Mouse (Mus musculus) ES-E14 (cell line): Measurements from ENCODE around the gene Cdk1.

Experiments used
- CHD2 ChIP-seq: IDR thresholded peaks from 2 replicates; pipeline ENCODE4 v1.6.1; 2014; ENCODE audit warnings: mild to moderate bottlenecking, low read depth, low read length, inconsistent platforms
- HCFC1 ChIP-seq: IDR thresholded peaks from 2 replicates; pipeline ENCODE4 v1.6.1; 2012; ENCODE audit warnings: low read length, inconsistent platforms, borderline replicate concordance; ENCODE audit not compliant: insufficient read depth
- MAFK ChIP-seq: IDR thresholded peaks from 2 replicates; pipeline ENCODE4 v1.6.1; 2014; ENCODE audit warnings: mild to moderate bottlenecking, low read depth, low read length, inconsistent platforms; ENCODE audit not compliant: insufficient read depth
- ZC3H11A ChIP-seq: IDR thresholded peaks from 2 replicates; pipeline ENCODE4 v1.6.1; 2012; ENCODE audit warnings: low read depth, mild to moderate bottlenecking, inconsistent platforms, low read length, borderline replicate concordance
- ZNF384 ChIP-seq: IDR thresholded peaks from 2 replicates; pipeline ENCODE4 v1.6.1; 2012; ENCODE audit warnings: low read depth, low read length, inconsistent platforms

DNA sequence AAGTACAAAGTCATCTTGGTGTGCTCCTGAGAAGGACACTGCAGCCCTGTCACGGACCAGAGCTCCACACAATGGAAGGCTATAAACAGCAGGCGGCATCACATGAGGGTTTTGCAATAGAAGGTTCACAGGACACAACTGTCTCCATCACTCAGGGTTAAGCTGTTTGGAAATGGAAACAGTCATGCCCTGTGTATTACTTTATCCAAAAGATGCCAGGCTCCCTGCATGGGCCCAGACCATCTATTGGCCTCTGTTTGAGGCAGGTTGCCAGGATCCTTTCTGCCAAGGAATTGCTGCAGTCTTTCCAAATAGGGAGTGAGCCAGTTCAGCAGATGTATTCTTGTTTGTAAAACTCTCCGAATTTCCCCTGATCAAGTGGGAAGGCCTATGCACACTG lies 26.3 kb downstream of the Cdk1 start:
- TF ChIP-seq HCFC1 (no peak), ZC3H11A (no peak), CHD2 (no peak), ZNF384 (no peak), MAFK (no peak)
